Comparison of ENCODE assay signal across 37 mouse cellular contexts in the genomic region with DNA sequence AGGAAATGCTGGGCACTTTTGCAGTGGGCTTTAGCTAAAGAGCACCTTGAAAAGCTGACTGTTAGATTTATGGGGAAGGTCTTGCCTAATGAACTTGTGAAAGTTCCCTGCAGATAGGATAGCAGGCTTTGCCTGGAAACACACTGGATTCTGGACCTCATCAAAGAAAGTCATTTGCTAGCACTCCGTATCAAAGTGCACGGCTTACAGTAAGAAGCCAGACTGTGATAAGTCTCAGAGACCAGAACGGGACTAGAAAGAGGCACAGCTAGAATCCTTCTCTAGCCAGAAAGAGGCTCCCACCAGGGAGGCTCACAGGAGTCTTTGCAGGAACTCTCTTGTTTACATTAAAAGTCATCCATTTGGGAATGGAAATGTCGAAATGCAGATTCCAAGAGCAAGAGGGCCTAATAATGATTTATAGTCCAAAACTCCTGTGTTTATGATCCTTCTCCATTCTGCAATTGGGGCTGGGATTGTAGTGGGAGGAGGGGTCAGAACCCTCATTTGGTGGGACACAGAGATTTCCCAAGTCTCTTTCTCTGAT. TPM values are rescaled to one million over a fixed set of nuclear protein-coding genes. Genes with fewer than 3 reads are reported as not detected.
DNase-seq lines count a peak whose midpoint lies in the region; ATAC-seq and TF ChIP-seq lines count a peak whose summit lies in the region.
"Had no signal": no experiment of that assay in that cellular context is flagged by ENCODE, and none has a peak within 500 bp of the region (broad histone marks: within the 10 kb centered on the region; RNA-seq: fewer than 3 reads in every experiment).

No protein-coding gene starts in this region.

- no peaks in the 10 kb centered on the region for H3K36me3 ChIP-seq in heart, adult 2 months (ENCODE audit: control insufficient read depth, insufficient read depth, low read length)
- H3K36me3 ChIP-seq in kidney, embryonic 15.5 days: no peaks in the 10 kb centered on the region
- H3K36me3 ChIP-seq in lung, embryonic 15.5 days: no peaks in the 10 kb centered on the region
- H3K36me3 ChIP-seq in intestine, embryonic 15.5 days: no peaks in the 10 kb centered on the region
- H3K36me3 ChIP-seq: embryonic facial prominence, embryonic 13.5 days; forebrain, embryonic 10.5 days; forebrain, embryonic 15.5 days; G1E; heart, embryonic 15.5 days; hindbrain, embryonic 12.5 days; midbrain, embryonic 13.5 days had no signal

- no peaks in the 10 kb centered on the region for H3K27me3 ChIP-seq in heart, adult 2 months (ENCODE audit: control insufficient read depth, insufficient read depth, low read length)
- H3K27me3 ChIP-seq in kidney, embryonic 15.5 days: no peaks in the 10 kb centered on the region
- no peaks in the 10 kb centered on the region for H3K27me3 ChIP-seq in lung, embryonic 15.5 days
- no peaks in the 10 kb centered on the region for H3K27me3 ChIP-seq in intestine, embryonic 15.5 days (replicated peaks)
- H3K27me3 ChIP-seq: embryonic facial prominence, embryonic 13.5 days; heart, embryonic 15.5 days; hindbrain, embryonic 12.5 days had no signal

- intact Hi-C loops in heart, adult 2 months (cut with DNase I): no loop called here

- DNase-seq in heart, adult 11 months: peak; percentile 58
- no peak for DNase-seq in heart, adult 2 months
- DNase-seq in kidney, postnatal 10 days: no peak
- no peak for DNase-seq in lung, adult 2 months
- no peak for DNase-seq in frontal cortex, postnatal 25 days (ENCODE audit: low spot score in 2 of 2)
- DNase-seq: adrenal gland, postnatal 10 days; cerebellum, adult 11 months; cerebellum, adult 9-10 months; heart, postnatal 36 days; kidney, adult 18-20 months; liver; thymus, postnatal 14 days had no signal

- no peak overlapping the region for H3K9ac ChIP-seq in heart, adult 2 months (ENCODE audit: low read depth, low read length)
- H3K9ac ChIP-seq in kidney, embryonic 15.5 days: no peak overlapping the region
- no peak overlapping the region for H3K9ac ChIP-seq in lung, embryonic 15.5 days
- H3K9ac ChIP-seq in intestine, embryonic 15.5 days: no peak overlapping the region
- H3K9ac ChIP-seq: embryonic facial prominence, embryonic 13.5 days; forebrain, embryonic 15.5 days; heart, embryonic 15.5 days; hindbrain, embryonic 12.5 days; midbrain, embryonic 13.5 days had no signal

- no peak for TF ChIP-seq CTCF in heart, adult 2 months (IDR thresholded peaks at IDR 0.05)
- no peak for TF ChIP-seq CTCF in lung, adult 2 months (IDR thresholded peaks at IDR 0.05; ENCODE audit: insufficient read depth, low read length)

- H3K27ac ChIP-seq in heart, adult 2 months: no peak overlapping the region
- H3K27ac ChIP-seq in kidney, embryonic 15.5 days: peak overlapping the region; percentile 92
- H3K27ac ChIP-seq in lung, embryonic 15.5 days: peak overlapping the region; percentile 89
- peak overlapping the region; percentile 9; the same call in 1 of the 2 replicates for H3K27ac ChIP-seq in intestine, embryonic 15.5 days
- H3K27ac ChIP-seq: embryonic facial prominence, embryonic 13.5 days; forebrain, embryonic 10.5 days; forebrain, embryonic 15.5 days; heart, embryonic 15.5 days; hindbrain, embryonic 12.5 days; hindbrain, postnatal 0 days; macrophage; midbrain, embryonic 13.5 days had no signal

- H3K4me1 ChIP-seq in heart, adult 2 months (ENCODE audit: control insufficient read depth, insufficient read depth, low read length): no peaks in the 10 kb centered on the region; the same call in 1 of the 2 replicates
- peaks cover 17% of the 10 kb centered on the region; the same call in 1 of the 2 replicates for H3K4me1 ChIP-seq in kidney, embryonic 15.5 days
- peaks cover 28% of the 10 kb centered on the region for H3K4me1 ChIP-seq in lung, embryonic 15.5 days
- H3K4me1 ChIP-seq in lung, adult 2 months (ENCODE audit: control insufficient read depth, insufficient read depth, low read length): no peaks in the 10 kb centered on the region; the same call in 1 of the 2 replicates
- no peaks in the 10 kb centered on the region; the same call in none of the 2 replicates for H3K4me1 ChIP-seq in intestine, embryonic 15.5 days (replicated peaks)
- H3K4me1 ChIP-seq: embryonic facial prominence, embryonic 13.5 days; forebrain, embryonic 10.5 days; forebrain, embryonic 15.5 days; heart, embryonic 15.5 days; hindbrain, embryonic 12.5 days; midbrain, embryonic 13.5 days had no signal

- no peak for TF ChIP-seq EP300 in heart, adult 2 months (IDR thresholded peaks at IDR 0.05; ENCODE audit: insufficient read depth, low read depth, low read length)

- 54% methylated on average over 4 of the region's 4 CpGs for WGBS in heart, adult 2 months
- 19% methylated on average over 4 of the region's 4 CpGs for WGBS in kidney, embryonic 15.5 days
- WGBS in lung, embryonic 15.5 days: 26% methylated on average over 4 of the region's 4 CpGs
- 57% methylated on average over 4 of the region's 4 CpGs for WGBS in lung, adult 2 months
- WGBS in intestine, embryonic 15.5 days: 24% methylated on average over 4 of the region's 4 CpGs

- no peak overlapping the region for H3K4me3 ChIP-seq in heart, adult 2 months
- H3K4me3 ChIP-seq in kidney, embryonic 15.5 days (replicated peaks): no peak overlapping the region
- no peak overlapping the region for H3K4me3 ChIP-seq in lung, embryonic 15.5 days
- no peak overlapping the region for H3K4me3 ChIP-seq in lung, adult 2 months (replicated peaks; ENCODE audit: extremely low read depth, low read depth, low read length)
- H3K4me3 ChIP-seq in intestine, embryonic 15.5 days (replicated peaks): no peak overlapping the region
- H3K4me3 ChIP-seq: embryonic facial prominence, embryonic 13.5 days; forebrain, embryonic 10.5 days; forebrain, embryonic 15.5 days; heart, embryonic 15.5 days; hindbrain, embryonic 12.5 days; midbrain, embryonic 13.5 days had no signal

- ATAC-seq in kidney, embryonic 15.5 days (replicated peaks; ENCODE audit: low FRiP score): peak; percentile 78
- ATAC-seq in lung, embryonic 15.5 days (ENCODE audit: borderline replicate concordance, extremely low read depth, low FRiP score, low TSS enrichment): no peak
- ATAC-seq in intestine, embryonic 15.5 days: no peak
- ATAC-seq: forebrain, embryonic 15.5 days; hindbrain, postnatal 0 days; midbrain, embryonic 13.5 days; Patski had no signal

- H3K9me3 ChIP-seq in kidney, embryonic 15.5 days (replicated peaks): no peaks in the 10 kb centered on the region
- H3K9me3 ChIP-seq in lung, embryonic 15.5 days: no peaks in the 10 kb centered on the region
- no peaks in the 10 kb centered on the region for H3K9me3 ChIP-seq in intestine, embryonic 15.5 days
- H3K9me3 ChIP-seq: embryonic facial prominence, embryonic 13.5 days; forebrain, embryonic 10.5 days; forebrain, embryonic 15.5 days; heart, embryonic 15.5 days; hindbrain, embryonic 12.5 days; midbrain, embryonic 13.5 days had no signal

- H3K79me2 ChIP-seq in heart, adult 2 months (replicated peaks; ENCODE audit: control insufficient read depth, insufficient read depth, low read length): no peaks in the 10 kb centered on the region

- TF ChIP-seq POLR2A in heart, adult 2 months (IDR thresholded peaks at IDR 0.05; ENCODE audit: insufficient read depth, low read depth, low read length): no peak
- no peak for TF ChIP-seq POLR2A in lung, adult 2 months (IDR thresholded peaks at IDR 0.05; ENCODE audit: borderline replicate concordance, extremely low read depth, low read depth, low read length)

- no peak overlapping the region for H3K4me2 ChIP-seq in kidney, embryonic 15.5 days
- H3K4me2 ChIP-seq in lung, embryonic 15.5 days: no peak overlapping the region
- no peak overlapping the region for H3K4me2 ChIP-seq in intestine, embryonic 15.5 days (replicated peaks)
- H3K4me2 ChIP-seq: embryonic facial prominence, embryonic 13.5 days; forebrain, embryonic 15.5 days; heart, embryonic 15.5 days; hindbrain, embryonic 12.5 days; midbrain, embryonic 13.5 days had no signal

RNA-seq across cellular contexts. Expression of gene Gm10295, which starts 41.6 kb away (rescaled TPM):
- total RNA-seq in heart, adult 2 months (2021): not detected
- polyA plus RNA-seq in heart, adult 2 months (2012; rRNA removed): not detected in 2 replicates
- polyA plus RNA-seq in kidney, embryonic 15.5 days (2015; fragmentation: Nextera tagmentation; extraction: Ambion mirVana): not detected in 2 replicates
- not detected in 2 replicates for polyA plus RNA-seq in lung, embryonic 15.5 days (2015; fragmentation: Nextera tagmentation; extraction: Ambion mirVana)
- polyA plus RNA-seq in lung, adult 2 months (2012; rRNA removed): not detected in 2 replicates
- polyA plus RNA-seq in intestine, embryonic 15.5 days (2015; fragmentation: Nextera tagmentation; extraction: Ambion mirVana): not detected in 2 replicates
- total RNA-seq: adrenal gland, postnatal 10 days; gastrocnemius, adult 8-10 months; gastrocnemius, postnatal 4 days; heart, postnatal 36 days; hindbrain, postnatal 0 days; layer of hippocampus, adult 18-20 months; layer of hippocampus, postnatal 10 days; left cerebral cortex, adult 18-20 months; left cerebral cortex, postnatal 14 days; megakaryocyte-erythroid progenitor cell, adult 5-6 weeks; monocyte, adult 5-6 weeks had no signal
- polyA plus RNA-seq: embryonic facial prominence, embryonic 13.5 days; forebrain, embryonic 10.5 days; forebrain, embryonic 15.5 days; G1E; heart, embryonic 15.5 days; hindbrain, embryonic 12.5 days; hindbrain, postnatal 0 days; limb, embryonic 11.5 days; liver, embryonic 16.5 days; macrophage; midbrain, embryonic 13.5 days; neural tube, embryonic 14.5 days; Patski; urinary bladder, adult 2 months had no signal
